Mouse (Mus musculus) cerebellum, postnatal 25 days (tissue): Measurements from ENCODE around the gene Coq4.

Experiments
- DNase-seq, 2 experiments: peaks; one replicate each; pipeline ENCODE4 v3.0.0; 2021; ENCODE audit warnings: mixed read lengths in 2 of 2

The Coq4 gene

GRCm38 (mm10) chr2:29802075-29802826 lies 15.0 kb downstream of the Coq4 start, which contains the start of gene Slc27a4:
TSS of gene Slc27a4 (plus strand) at chr2:29802634.
- peak; percentile 97 to 99 for DNase-seq

- DNase-seq = no peak
Observed at GRCm38 (mm10) chr2:29802827-29803201, 15.5 kb downstream of the Coq4 start.

DNA sequence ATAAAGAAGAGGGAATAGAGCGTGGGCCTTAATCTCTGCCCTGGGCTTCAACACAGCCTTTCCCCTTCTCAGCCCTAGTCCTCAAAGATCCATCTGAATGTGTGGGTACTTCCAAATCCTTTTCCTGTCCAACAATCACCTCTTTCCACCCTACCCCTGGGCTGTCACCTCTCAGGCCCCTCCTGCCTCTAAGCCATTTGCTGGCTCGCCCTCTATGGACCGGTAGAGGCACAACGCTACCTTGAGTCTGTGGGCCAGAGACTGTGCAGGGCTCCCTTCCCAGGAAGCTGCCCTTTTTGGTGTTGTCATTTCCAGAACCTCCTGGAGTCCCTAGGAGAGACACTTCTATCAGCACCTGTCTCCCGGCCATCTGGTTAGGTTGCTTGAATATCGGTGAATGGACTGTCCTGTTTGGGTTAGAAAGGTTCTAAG lies 16.1 kb downstream of the Coq4 start:
- DNase-seq = peak; percentile 50 to 71

GRCm38 (mm10) chr2:29815678-29816371 lies 28.5 kb downstream of the Coq4 start:
- DNase-seq = no peak

DNA sequence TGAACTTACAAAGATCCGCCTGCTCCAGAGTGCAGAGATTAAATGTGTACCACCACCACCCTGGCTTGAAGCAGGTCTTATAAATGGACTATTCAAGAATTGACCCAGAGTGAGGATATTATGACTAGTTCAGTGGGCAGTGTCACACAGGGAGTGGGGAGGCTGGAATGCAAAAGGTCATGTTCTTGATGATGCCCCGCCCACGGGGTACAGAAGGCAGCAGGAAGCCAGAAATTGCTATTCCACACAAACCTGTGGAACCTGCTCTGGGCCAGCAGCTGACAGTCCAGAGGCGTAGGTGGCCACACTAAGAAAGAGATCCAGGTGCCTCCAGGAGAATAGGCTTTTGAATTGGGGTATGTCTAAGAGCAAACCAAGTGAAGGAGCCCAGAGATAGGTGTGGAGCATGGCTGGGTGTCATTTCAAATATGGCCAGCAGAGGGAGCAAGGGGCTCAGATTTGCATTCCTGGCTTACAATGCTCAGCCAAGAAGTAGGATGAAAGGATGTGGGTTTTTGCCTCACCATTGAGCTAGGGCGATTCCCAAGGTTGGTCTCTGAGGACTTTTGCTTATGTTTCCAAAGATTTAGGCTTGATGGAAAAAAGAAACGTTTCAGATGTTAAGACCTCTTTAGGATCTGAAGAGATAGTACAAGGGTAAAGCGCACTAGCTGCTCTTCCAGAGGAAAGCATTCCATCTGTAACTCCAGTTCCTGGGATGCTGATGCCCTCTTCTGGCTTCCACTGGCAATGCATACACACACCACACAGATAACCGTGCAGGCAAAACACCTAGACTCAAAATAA lies 30.3 kb downstream of the Coq4 start:
- DNase-seq = peak; percentile 93

DNA sequence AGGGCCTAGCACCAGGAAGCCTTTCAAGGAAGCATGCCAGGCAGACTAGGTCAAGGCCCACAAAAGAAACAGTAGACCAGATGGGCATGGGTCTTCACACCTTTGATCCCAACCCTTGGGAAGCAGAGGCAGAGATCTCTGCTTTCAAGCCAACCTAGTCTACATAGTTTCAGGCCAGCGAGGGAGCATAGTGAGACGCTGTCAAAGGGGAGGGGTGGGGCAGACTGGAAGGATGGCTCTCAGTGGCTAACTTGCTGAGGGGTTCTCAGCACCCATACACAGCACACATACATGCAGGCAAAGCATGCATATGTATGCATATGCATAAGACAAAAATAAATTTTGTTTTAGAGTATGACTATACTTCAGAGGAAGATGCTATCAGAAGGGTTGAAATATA lies 32.1 kb downstream of the Coq4 start:
- no peak for DNase-seq

- DNase-seq = peak; percentile 72 to 80
Observed at GRCm38 (mm10) chr2:29820025-29820817, 32.9 kb downstream of the Coq4 start, which contains the start of gene Urm1. TSS of gene Urm1 (plus strand) at chr2:29820075.

GRCm38 (mm10) chr2:29826318-29826925 lies 39.1 kb downstream of the Coq4 start:
- no peak for DNase-seq

DNA sequence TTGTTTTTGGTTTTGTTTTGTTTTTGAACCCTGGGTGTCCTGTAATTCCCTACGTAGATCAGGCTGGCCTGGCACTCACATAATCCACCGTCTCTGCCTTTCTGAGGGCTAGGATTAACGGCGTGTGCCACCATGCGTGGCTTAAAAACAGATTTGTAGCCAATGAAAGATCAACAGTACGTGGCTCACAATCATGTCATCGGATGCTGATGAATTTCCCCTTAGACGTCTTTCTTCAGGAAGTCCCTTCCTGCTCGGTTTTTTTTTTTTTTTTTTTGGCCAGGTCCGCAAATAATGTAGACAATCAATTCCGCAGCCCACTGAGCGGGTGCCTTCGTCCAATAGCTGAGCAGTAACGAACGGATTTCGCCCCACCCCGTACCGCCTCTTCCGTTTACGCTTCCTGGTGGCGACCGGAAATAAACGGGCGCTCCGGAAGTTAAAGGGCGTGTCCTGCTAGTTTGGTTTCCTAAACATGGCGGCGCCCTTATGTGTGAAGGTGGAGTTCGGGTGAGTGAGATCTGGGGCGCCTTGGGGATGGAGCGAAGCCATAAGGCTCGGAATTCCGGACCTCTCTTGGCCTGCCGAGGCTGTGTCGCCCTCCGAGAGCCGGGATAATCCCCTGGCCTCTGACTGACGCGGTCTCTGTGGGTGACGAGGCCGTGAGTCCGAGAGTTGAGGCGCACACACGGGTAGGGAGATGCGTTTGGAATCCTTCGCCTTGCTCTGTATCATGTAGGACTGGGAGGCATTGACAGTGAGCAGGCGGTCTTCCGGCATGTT lies 39.8 kb downstream of the Coq4 start:
- peak; percentile 93 to 96 for DNase-seq

DNA sequence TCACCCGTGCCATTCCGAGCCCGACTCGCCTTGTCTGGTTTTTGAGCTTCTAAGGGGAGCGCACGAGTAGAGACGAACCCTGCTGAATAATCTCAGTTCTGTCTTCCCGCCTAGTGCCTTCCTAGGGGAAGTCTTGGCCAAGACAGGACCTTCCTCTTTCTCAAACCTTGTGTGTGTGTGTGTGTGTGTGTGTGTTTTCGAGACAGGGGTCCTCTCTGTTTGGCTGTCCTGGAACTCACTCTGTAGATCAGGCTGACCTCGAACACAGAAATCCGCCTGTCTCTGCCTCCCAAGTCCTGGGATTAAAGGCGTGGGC lies 40.4 kb downstream of the Coq4 start:
- DNase-seq = no peak

- no peak for DNase-seq
Observed at GRCm38 (mm10) chr2:29831106-29831505, 43.8 kb downstream of the Coq4 start.

DNA sequence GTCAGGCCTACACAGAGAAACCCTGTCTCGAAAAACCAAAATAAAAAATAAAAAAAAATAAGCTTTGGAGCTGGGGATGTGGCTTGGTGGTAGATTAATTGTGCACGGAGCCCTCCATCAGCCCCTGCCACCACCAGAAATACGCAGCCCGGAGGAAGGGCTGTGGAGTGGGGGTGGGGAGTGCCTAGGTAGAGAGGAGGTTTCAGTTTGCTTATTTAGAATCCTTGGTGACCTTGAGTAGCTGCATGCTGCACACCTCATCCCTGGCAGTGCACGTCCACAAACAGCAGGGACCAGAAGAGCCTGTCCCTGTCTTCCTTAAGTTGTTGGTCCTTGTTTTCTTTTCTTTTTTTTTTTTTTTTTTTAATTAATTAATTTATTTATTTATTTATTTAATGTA lies 46.5 kb downstream of the Coq4 start:
- DNase-seq = no peak

DNA sequence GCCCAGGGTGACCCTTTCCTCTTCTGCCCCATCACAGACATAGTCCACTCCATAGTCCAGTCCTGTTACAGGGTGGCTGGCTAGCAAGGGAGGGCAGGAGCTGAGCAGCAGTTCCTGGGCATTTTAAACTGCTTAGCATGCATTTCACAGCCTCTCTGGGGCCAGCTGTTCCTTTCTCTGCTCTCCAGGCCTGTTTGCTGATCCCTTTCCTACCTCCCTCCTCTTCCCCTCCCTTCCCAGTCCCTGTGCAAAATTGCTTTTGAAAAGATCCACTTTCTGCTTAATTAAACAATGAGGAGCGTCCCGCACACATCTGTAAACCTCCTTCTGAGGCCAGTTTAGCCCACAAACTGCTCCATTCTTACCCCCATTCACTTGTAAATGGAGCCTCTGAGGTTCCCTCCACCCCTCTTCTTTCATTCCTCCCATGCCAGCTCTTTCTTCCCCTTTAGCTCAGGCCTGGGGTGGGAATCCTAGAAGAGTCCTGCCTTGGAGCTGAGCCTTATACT lies 48.2 kb downstream of the Coq4 start:
- no peak for DNase-seq

- DNase-seq = no peak
Observed at GRCm38 (mm10) chr2:29839460-29839859, 52.2 kb downstream of the Coq4 start.

GRCm38 (mm10) chr2:29843231-29844105 lies 56.2 kb downstream of the Coq4 start:
- no peak for DNase-seq

DNA sequence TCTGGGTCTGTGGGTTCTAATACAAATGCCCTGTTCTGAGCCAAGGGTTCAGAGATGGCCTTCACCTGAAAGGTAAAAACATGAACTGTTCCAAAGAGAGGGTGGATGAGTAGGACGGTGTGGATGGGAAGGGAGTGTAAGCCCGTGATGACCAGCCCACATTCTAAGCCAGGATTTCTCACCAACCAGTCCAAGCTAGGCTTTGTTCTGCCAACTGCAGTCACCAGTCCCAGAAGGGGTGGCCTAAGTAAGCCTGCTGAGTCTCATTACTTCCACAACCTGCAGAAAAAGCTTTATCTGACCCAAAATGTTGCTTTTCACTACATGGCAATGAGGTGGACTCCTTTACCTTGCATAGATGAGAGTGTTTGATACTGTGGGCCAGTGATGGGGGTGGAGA lies 56.8 kb downstream of the Coq4 start:
- no peak for DNase-seq

DNA sequence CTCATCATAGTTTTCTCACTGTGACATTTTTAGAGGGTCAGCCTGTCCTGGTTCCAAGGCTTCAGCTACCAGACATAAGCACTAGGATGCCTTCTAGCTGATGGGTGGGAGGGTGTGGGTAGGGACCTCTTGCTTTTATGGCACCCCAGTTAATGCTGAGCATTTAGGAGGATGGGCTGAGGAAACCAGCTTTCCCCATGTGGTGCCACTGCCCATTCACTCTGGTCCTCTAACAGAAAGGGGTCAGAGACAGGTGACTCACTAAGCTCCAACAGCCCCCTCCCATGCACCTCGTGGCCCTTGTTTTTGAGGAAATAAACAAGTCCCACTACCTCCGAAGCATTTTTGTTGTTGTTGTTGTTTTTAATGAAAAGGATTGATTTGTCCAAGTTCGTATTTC lies 57.4 kb downstream of the Coq4 start:
- no peak for DNase-seq

- peak; percentile 24 for DNase-seq
Observed at GRCm38 (mm10) chr2:29845636-29846035, 58.3 kb downstream of the Coq4 start.

GRCm38 (mm10) chr2:29846061-29846853 lies 59.0 kb downstream of the Coq4 start:
- DNase-seq = peak; percentile 41 to 45
